Mouse (Mus musculus) liver, embryonic 18 days (tissue): ENCODE measurements around the gene Plp1. TPM values are rescaled to one million over a fixed set of nuclear protein-coding genes. Genes with fewer than 3 reads are reported as not detected.

ENCODE experiments used
- polyA plus RNA-seq: library from polyadenylated mRNA; depleted of rRNA; stranded (reverse); fragments of >200 nt; gene quantifications from 2 replicates; pipeline ENCODE4 v1.2.3, GENCODE M21; 2012; rRNA removed

Plp1 gene
- 0.81 and 1.0 TPM in 2 replicates for polyA plus RNA-seq

DNA sequence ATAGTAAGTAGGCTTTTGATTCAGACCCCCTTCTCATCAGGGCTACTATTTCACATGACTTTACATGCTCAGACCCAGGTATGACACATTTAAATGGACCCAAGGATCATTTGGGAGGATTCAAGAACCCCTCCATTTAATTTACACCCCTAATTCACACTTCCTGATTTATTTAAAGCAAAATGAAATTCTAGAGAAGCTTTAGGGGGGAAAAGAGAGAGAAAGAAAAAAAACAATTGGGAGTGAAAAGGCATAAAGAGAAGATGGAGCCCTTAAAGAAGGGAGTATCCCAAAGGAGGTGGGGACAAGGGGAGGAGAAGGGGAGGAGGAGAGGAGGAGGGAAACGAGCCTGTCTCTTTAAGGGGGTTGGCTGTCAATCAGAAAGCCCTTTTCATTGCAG, at the start of gene Plp1:
Gene Plp1, plus strand, starts transcription at position 301 of the 400 bp plus-strand sequence.

DNA sequence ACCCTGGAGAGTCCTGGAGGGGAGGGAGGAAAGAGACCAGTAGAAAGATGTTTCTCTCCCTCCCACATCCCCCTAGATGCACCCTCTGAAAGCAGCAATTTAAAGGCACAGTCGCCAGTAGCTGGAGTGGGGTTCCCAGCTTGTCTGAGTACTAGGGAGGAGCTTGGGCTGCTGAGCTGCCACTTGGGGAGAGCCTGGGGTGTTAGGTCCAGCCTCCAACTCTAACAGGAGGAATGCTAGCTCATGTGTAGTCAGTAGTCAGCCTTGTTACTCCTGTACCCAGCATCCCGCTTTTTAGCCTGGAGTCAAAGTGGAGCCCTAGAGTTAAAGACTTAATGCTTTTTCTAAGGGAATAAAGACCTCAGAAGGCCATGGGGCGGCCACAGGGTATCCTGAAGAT, 42.4 kb upstream of the Plp1 start, which contains the start of gene Glra4:
Gene Glra4, minus strand, starts transcription at position 101 of the 400 bp plus-strand sequence.

DNA sequence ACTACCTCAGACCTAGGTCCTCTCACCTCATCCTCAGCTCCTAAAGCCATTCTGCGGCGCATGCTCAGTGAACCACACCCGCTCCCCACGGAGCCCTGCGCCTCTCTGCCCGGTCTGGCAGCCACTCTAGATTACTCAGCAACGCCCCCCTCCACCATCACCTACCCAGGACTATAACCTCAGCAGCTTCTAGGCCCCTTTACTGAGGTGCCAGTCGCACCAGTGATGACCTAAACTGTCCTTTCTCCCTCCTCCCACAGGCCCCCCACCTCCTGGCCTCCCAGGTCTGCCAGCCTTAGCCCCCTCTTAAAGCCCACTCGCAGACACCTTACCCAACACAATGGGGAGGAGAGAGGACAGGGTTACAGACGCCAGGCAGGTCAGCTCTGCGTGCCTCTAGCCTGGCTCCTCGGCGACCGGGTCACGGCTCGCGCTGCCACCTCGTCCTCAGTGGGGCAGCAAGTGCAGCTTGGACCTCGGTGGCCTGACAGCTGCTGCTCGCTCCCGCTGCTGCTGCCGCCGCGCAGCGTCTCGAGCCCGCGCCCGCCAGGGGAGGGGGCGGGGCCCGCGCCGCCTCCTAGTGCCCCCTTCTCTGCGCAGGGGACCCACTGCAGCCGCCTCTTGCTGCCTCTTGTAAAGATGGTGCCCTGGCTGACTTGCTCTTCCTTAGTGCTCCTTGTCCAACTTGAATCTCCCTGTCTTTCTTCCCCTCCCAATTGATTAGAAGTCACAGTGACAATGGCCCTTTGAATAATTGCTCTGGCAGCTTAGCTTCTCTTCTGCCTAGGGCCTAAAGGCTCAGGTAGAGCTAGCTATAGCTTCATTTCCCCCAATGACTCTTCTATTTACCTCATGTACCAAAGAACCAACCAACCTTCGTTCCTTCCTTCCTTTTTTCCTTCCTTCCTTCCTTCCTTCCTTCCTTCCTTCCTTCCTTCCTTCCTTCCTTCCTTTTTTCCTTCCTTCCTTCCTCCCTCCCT, 45.9 kb downstream of the Plp1 start, which contains the start of gene Rab9b:
Gene Rab9b, minus strand, starts transcription at position 695 of the 980 bp plus-strand sequence.

Other genes starting within 250 kb of the Plp1 start
- gene Tceal3, start 231.8 kb upstream of the Plp1 start, polyA plus RNA-seq: 0.23 and 0.31 TPM in 2 replicates
- gene Tceal1, start 114.7 kb upstream of the Plp1 start, polyA plus RNA-seq: 0.60 and 0.65 TPM in 2 replicates
- 129 and 133 TPM in 2 replicates for gene Morf4l2, start 79.0 kb upstream of the Plp1 start, polyA plus RNA-seq
- gene Glra4, start 42.5 kb upstream of the Plp1 start, polyA plus RNA-seq: not detected in 2 replicates
- 0.01 TPM in 1 of 2 replicates, not detected in the other for gene Rab9b, start 46.1 kb downstream of the Plp1 start, polyA plus RNA-seq
- gene H2bfm, start 104.7 kb downstream of the Plp1 start, polyA plus RNA-seq: not detected in 2 replicates
- 3.4 and 5.4 TPM in 2 replicates for gene Tmsb15b2, start 152.8 kb downstream of the Plp1 start, polyA plus RNA-seq
- 1.2 and 1.6 TPM in 2 replicates for gene Tmsb15l, start 154.2 kb downstream of the Plp1 start, polyA plus RNA-seq
- 3.2 and 3.3 TPM in 2 replicates for gene Tmsb15b1, start 154.2 kb downstream of the Plp1 start, polyA plus RNA-seq
- 0.09 and 0.10 TPM in 2 replicates for gene Zcchc18, start 170.5 kb downstream of the Plp1 start, polyA plus RNA-seq
- gene Slc25a53, start 215.6 kb downstream of the Plp1 start, polyA plus RNA-seq: 1.3 and 1.6 TPM in 2 replicates
- gene Fam199x, start 226.9 kb downstream of the Plp1 start, polyA plus RNA-seq: 0.58 and 0.65 TPM in 2 replicates